Mouse (Mus musculus): Measurements from ENCODE around the gene Zfp787. TPM values are rescaled to one million over a fixed set of nuclear protein-coding genes. Genes with fewer than 3 reads are reported as not detected.

Zfp787 gene
- polyA plus RNA-seq (2015; fragmentation: Nextera tagmentation; extraction: Ambion mirVana) = 22.4 and 27.6 TPM in 2 replicates

DNA sequence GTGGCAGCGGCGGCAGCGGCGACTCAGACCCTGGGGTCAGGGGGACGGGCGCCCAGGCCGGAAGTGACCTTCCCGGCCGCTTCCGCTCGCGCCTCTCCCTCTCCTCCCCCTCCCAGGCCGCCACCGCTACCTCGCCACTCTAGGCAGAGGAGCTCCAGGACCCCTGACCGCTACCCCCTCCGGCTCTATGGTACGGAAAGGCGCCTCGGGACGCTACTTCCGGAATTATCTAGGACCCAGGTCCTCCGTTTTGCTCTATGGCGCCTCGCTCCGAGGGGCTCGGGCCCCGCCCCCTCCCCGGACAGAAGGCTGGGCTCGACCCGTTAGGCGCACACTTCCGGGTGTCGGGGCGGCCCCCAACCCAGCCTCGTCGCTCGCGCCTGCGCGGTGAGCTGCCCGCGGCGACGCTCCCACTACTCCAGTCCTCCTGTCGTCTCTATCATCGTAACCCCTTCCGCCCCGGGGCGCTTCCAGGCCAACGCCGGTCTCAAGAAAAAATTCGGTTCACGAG lies at the start of gene Zfp787:
Zfp787 (minus strand) TSS at position 97 of the 511 bp plus-strand sequence.
- H3K36me3 ChIP-seq = no peaks in the 10 kb centered on the region
- no peaks in the 10 kb centered on the region for H3K27me3 ChIP-seq
- H3K9me3 ChIP-seq = no peaks in the 10 kb centered on the region
- peaks cover 31% of the 10 kb centered on the region for H3K4me1 ChIP-seq (replicated peaks)
- H3K4me2 ChIP-seq (replicated peaks) = peak within 1 kb of the TSS; percentile 94
- peak within 1 kb of the TSS; percentile 68 for H3K4me3 ChIP-seq (replicated peaks)
- peak; percentile 98 for ATAC-seq
- peak within 1 kb of the TSS; percentile 91 for H3K9ac ChIP-seq (replicated peaks)
- under 1% methylated on average over 52 of the region's 54 CpGs for WGBS
- H3K27ac ChIP-seq = peak within 1 kb of the TSS; percentile 94

- no peak for ATAC-seq
- WGBS = 84% methylated on average over 3 of the region's 3 CpGs
- no peaks in the 10 kb centered on the region for H3K27me3 ChIP-seq
- H3K4me3 ChIP-seq (replicated peaks) = no peak overlapping the region
- H3K4me1 ChIP-seq (replicated peaks) = no peaks in the 10 kb centered on the region
- H3K36me3 ChIP-seq = no peaks in the 10 kb centered on the region
- H3K27ac ChIP-seq = no peak overlapping the region
- H3K4me2 ChIP-seq (replicated peaks) = no peak overlapping the region
- H3K9ac ChIP-seq (replicated peaks) = no peak overlapping the region
- H3K9me3 ChIP-seq = 0 out of 2 replicates have a peak, but pooled peaks cover 4% of the 10 kb centered on the region
These were observed 48.4 kb upstream of the Zfp787 start for GRCm38 (mm10) chr7:6204200-6204599.

- ATAC-seq = no peak
- Histone ChIP-seq H3K27ac (no peak within 1 kb of the TSS), H3K36me3 (no peaks in the 10 kb centered on the region), H3K4me2 (replicated peaks) (no peak within 1 kb of the TSS), H3K4me3 (replicated peaks) (no peak within 1 kb of the TSS), H3K4me1 (replicated peaks) (no peaks in the 10 kb centered on the region), H3K27me3 (no peaks in the 10 kb centered on the region), H3K9ac (replicated peaks) (no peak within 1 kb of the TSS), H3K9me3 (no peaks in the 10 kb centered on the region)
- 68% methylated on average over 3 of the region's 3 CpGs for WGBS
These were observed 41.0 kb upstream of the Zfp787 start, which contains the start of gene Galp for GRCm38 (mm10) chr7:6196790-6197189. Gene Galp (plus strand): TSS chr7:6197090.

- no peak for ATAC-seq
- no peaks in the 10 kb centered on the region for H3K4me1 ChIP-seq (replicated peaks)
- peaks cover under 1% of the 10 kb centered on the region for H3K36me3 ChIP-seq
- WGBS = 41% methylated on average over 2 of the region's 2 CpGs
- H3K9ac ChIP-seq (replicated peaks) = no peak overlapping the region
- H3K27ac ChIP-seq = no peak overlapping the region
- H3K27me3 ChIP-seq = no peaks in the 10 kb centered on the region
- no peak overlapping the region for H3K4me3 ChIP-seq (replicated peaks)
- H3K4me2 ChIP-seq (replicated peaks) = no peak overlapping the region
- no peaks in the 10 kb centered on the region for H3K9me3 ChIP-seq
These were observed 40.0 kb upstream of the Zfp787 start for GRCm38 (mm10) chr7:6195777-6196176.

DNA sequence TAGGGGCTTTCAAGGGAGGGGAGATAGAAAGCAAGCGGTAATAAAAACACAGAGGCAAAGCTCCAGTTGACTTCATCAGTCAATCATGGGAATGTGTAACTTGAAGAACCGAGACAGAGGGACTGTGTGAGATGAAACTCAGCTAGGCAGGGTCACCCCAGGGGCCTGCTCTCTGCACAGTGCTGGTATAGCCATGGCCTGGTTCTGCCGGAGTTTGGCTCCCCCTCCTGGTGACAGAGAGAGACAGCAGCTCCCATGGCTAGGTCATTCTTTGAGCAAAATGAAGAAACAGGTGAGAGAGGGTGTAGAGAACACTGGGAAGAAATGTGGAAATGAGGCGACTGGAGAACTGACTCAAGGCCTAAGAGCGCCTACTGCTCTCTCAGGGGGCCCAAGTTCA lies 38.3 kb upstream of the Zfp787 start:
- Histone ChIP-seq H3K4me1 (replicated peaks) (no peaks in the 10 kb centered on the region), H3K27ac (no peak overlapping the region), H3K27me3 (no peaks in the 10 kb centered on the region), H3K4me2 (replicated peaks) (no peak overlapping the region), H3K9me3 (no peaks in the 10 kb centered on the region), H3K36me3 (peaks cover 17% of the 10 kb centered on the region), H3K4me3 (replicated peaks) (no peak overlapping the region), H3K9ac (replicated peaks) (no peak overlapping the region)
- 19% methylated on average over 5 of the region's 5 CpGs for WGBS
- ATAC-seq = peak; percentile 88

DNA sequence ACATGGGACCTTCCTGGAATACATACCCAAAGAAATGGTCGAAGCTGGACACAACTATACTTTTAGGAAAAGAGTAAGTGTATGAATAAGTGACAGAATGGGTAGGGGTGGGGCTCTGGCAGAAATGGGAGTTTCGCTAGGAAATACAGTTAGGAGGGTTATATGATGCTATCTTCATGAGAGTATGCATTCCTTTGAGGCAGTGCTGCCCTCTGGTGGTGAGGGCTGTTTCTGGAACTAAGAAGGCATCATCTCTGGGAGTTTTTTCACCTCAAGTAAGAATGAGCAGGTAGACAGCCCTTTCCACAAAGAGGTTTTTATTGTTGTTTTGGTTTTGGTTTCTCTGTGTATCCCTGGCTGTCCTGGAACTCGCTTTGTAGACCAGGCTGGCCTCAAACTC lies 35.6 kb upstream of the Zfp787 start:
- H3K9ac ChIP-seq (replicated peaks) = no peak overlapping the region
- H3K4me3 ChIP-seq (replicated peaks) = no peak overlapping the region
- H3K4me2 ChIP-seq (replicated peaks) = no peak overlapping the region
- no peaks in the 10 kb centered on the region for H3K27me3 ChIP-seq
- no peak for ATAC-seq
- no peak overlapping the region for H3K27ac ChIP-seq
- H3K4me1 ChIP-seq (replicated peaks) = no peaks in the 10 kb centered on the region
- no peaks in the 10 kb centered on the region for H3K9me3 ChIP-seq
- WGBS = 59% methylated on average over 3 of the region's 3 CpGs
- H3K36me3 ChIP-seq = peaks cover 44% of the 10 kb centered on the region

GRCm38 (mm10) chr7:6189542-6189941 lies 33.7 kb upstream of the Zfp787 start:
- WGBS = 41% methylated on average over 44 of the region's 45 CpGs
- H3K4me1 ChIP-seq (replicated peaks) = no peaks in the 10 kb centered on the region
- H3K27me3 ChIP-seq = no peaks in the 10 kb centered on the region
- no peaks in the 10 kb centered on the region for H3K9me3 ChIP-seq
- H3K36me3 ChIP-seq = peaks cover 61% of the 10 kb centered on the region
- H3K4me2 ChIP-seq (replicated peaks) = no peak overlapping the region
- no peak overlapping the region for H3K4me3 ChIP-seq (replicated peaks)
- no peak overlapping the region for H3K27ac ChIP-seq
- H3K9ac ChIP-seq (replicated peaks) = no peak overlapping the region
- no peak for ATAC-seq

GRCm38 (mm10) chr7:6186756-6187155 lies 31.0 kb upstream of the Zfp787 start:
- H3K4me2 ChIP-seq (replicated peaks) = no peak overlapping the region
- H3K4me1 ChIP-seq (replicated peaks) = no peaks in the 10 kb centered on the region
- H3K27ac ChIP-seq = no peak overlapping the region
- no peaks in the 10 kb centered on the region for H3K9me3 ChIP-seq
- 71% methylated on average over 2 of the region's 2 CpGs for WGBS
- H3K4me3 ChIP-seq (replicated peaks) = no peak overlapping the region
- ATAC-seq = no peak
- H3K9ac ChIP-seq (replicated peaks) = no peak overlapping the region
- no peaks in the 10 kb centered on the region for H3K27me3 ChIP-seq
- H3K36me3 ChIP-seq = peaks cover 75% of the 10 kb centered on the region

GRCm38 (mm10) chr7:6186176-6186575 lies 30.4 kb upstream of the Zfp787 start:
- 98% methylated on average over 2 of the region's 2 CpGs for WGBS
- Histone ChIP-seq H3K9me3 (no peaks in the 10 kb centered on the region), H3K4me2 (replicated peaks) (no peak overlapping the region), H3K36me3 (peaks cover 75% of the 10 kb centered on the region), H3K9ac (replicated peaks) (no peak overlapping the region), H3K27me3 (no peaks in the 10 kb centered on the region), H3K4me1 (replicated peaks) (no peaks in the 10 kb centered on the region), H3K4me3 (replicated peaks) (no peak overlapping the region), H3K27ac (no peak overlapping the region)
- ATAC-seq = no peak

GRCm38 (mm10) chr7:6185391-6185790 lies 29.6 kb upstream of the Zfp787 start:
- H3K9me3 ChIP-seq = no peaks in the 10 kb centered on the region
- no peaks in the 10 kb centered on the region for H3K4me1 ChIP-seq (replicated peaks)
- no peak overlapping the region for H3K4me3 ChIP-seq (replicated peaks)
- no peak overlapping the region for H3K9ac ChIP-seq (replicated peaks)
- no peak for ATAC-seq
- peaks cover 76% of the 10 kb centered on the region for H3K36me3 ChIP-seq
- no peak overlapping the region for H3K27ac ChIP-seq
- H3K27me3 ChIP-seq = no peaks in the 10 kb centered on the region
- H3K4me2 ChIP-seq (replicated peaks) = no peak overlapping the region
- WGBS = 100% methylated on average over 1 of the region's 1 CpGs

GRCm38 (mm10) chr7:6184521-6184920 lies 28.7 kb upstream of the Zfp787 start:
- Histone ChIP-seq H3K4me3 (replicated peaks) (no peak overlapping the region), H3K4me1 (replicated peaks) (no peaks in the 10 kb centered on the region), H3K4me2 (replicated peaks) (no peak overlapping the region), H3K9ac (replicated peaks) (no peak overlapping the region), H3K9me3 (no peaks in the 10 kb centered on the region), H3K27ac (no peak overlapping the region), H3K27me3 (no peaks in the 10 kb centered on the region), H3K36me3 (peaks cover 74% of the 10 kb centered on the region)
- 93% methylated on average over 8 of the region's 8 CpGs for WGBS
- ATAC-seq = no peak

DNA sequence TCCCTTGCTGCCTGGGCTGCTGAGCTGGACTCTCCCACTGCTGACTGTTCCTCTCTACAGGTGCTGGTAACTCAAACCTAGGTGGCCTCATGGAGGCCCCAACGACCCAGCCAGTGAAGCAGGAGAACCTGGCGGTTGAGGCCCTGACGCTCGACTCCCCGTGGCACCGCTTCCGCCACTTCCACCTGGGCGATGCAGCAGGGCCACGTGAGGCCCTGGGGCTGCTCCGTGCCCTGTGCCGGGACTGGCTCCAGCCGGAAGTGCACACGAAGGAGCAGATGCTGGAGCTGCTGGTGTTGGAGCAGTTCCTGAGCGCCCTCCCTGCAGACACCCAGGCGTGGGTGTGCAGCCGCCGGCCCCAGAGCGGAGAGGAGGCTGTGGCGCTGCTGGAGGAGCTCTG lies 28.0 kb upstream of the Zfp787 start:
- H3K27ac ChIP-seq = no peak overlapping the region
- H3K36me3 ChIP-seq = peaks cover 71% of the 10 kb centered on the region
- no peaks in the 10 kb centered on the region for H3K4me1 ChIP-seq (replicated peaks)
- H3K9ac ChIP-seq (replicated peaks) = no peak overlapping the region
- 93% methylated on average over 19 of the region's 19 CpGs for WGBS
- no peak overlapping the region for H3K4me3 ChIP-seq (replicated peaks)
- no peaks in the 10 kb centered on the region for H3K9me3 ChIP-seq
- ATAC-seq = peak; percentile 22; the same call in 1 of the 2 replicates
- H3K4me2 ChIP-seq (replicated peaks) = no peak overlapping the region
- H3K27me3 ChIP-seq = no peaks in the 10 kb centered on the region

GRCm38 (mm10) chr7:6182882-6183281 lies 27.1 kb upstream of the Zfp787 start:
- no peak for ATAC-seq
- peaks cover 67% of the 10 kb centered on the region for H3K36me3 ChIP-seq
- no peaks in the 10 kb centered on the region for H3K4me1 ChIP-seq (replicated peaks)
- no peaks in the 10 kb centered on the region for H3K27me3 ChIP-seq
- H3K9ac ChIP-seq (replicated peaks) = no peak overlapping the region
- H3K27ac ChIP-seq = no peak overlapping the region
- no peak overlapping the region for H3K4me2 ChIP-seq (replicated peaks)
- H3K4me3 ChIP-seq (replicated peaks) = no peak overlapping the region
- H3K9me3 ChIP-seq = no peaks in the 10 kb centered on the region

Measured in midbrain, embryonic 13.5 days (tissue).